Mouse (Mus musculus) bone marrow macrophage, adult 2 months (primary cell): Measurements from ENCODE around the gene Etfb. TPM values are rescaled to one million over a fixed set of nuclear protein-coding genes. Genes with fewer than 3 reads are reported as not detected.
"Not testable (repeated sequence)": the region's sequence is repeated elsewhere in the genome, so short reads cannot be mapped to it uniquely, and the experiment has no call there.

Source experiments
- H3K27ac ChIP-seq: 2 replicates; pipeline ENCODE4 v1.5.1; 2012; ENCODE audit warnings: low read depth, low read length; ENCODE audit not compliant: insufficient read depth
- H3K4me1 ChIP-seq: 2 replicates; pipeline ENCODE4 v1.6.1; 2012; ENCODE audit warnings: low read length; ENCODE audit not compliant: control insufficient read depth, insufficient read depth
- H3K4me3 ChIP-seq: 2 replicates; pipeline ENCODE4 v1.5.1; 2012; ENCODE audit warnings: mild to moderate bottlenecking, low read length, moderate library complexity; ENCODE audit not compliant: insufficient read depth
- CTCF ChIP-seq: IDR thresholded peaks from 2 replicates; pipeline ENCODE4 v1.5.1; 2012; ENCODE audit warnings: low read depth, mild to moderate bottlenecking, low read length, moderate library complexity
- POLR2A ChIP-seq: IDR thresholded peaks from 2 replicates; pipeline ENCODE4 v1.6.1; 2012; ENCODE audit warnings: mild to moderate bottlenecking, low read depth, low read length, borderline replicate concordance
- polyA plus RNA-seq: library from polyadenylated mRNA; stranded (reverse); fragments of >200 nt; gene quantifications from 2 replicates; pipeline ENCODE4 v1.2.4, GENCODE M21; 2012; ENCODE audit not compliant: missing spikeins, insufficient read depth, insufficient read length

Etfb gene
- 79.5 and 87.0 TPM in 2 replicates for polyA plus RNA-seq

DNA sequence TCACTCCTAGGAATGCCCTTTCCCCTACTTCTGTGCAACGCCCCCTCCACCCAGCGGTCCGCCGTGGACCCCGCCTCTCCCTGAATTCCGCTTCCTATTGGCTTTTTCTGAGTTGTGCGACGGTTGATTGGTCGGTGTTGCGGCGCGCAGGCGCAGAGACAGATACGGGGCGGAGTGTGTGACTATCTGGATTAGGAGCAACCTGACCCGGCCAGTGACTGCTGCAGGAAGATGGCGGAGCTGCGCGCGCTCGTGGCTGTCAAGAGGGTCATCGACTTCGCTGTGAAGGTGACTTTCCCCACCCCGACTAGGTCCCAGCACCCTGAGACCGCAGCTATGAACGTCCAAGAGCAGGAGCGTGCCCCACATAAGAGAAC is at the start of gene Etfb, which contains the start of gene Gm45233:
TSS of gene Etfb (plus strand) at position 167 of the 377 bp plus-strand sequence.
TSS of gene Gm45233 (plus strand) at position 212 of the 377 bp plus-strand sequence.
- Histone ChIP-seq H3K27ac (peak within 1 kb of the TSS; percentile 84), H3K4me3 (peak within 1 kb of the TSS; percentile 85), H3K4me1 (peaks cover 33% of the 10 kb centered on the region)
- no peak for TF ChIP-seq CTCF
- TF ChIP-seq POLR2A = no peak

DNA sequence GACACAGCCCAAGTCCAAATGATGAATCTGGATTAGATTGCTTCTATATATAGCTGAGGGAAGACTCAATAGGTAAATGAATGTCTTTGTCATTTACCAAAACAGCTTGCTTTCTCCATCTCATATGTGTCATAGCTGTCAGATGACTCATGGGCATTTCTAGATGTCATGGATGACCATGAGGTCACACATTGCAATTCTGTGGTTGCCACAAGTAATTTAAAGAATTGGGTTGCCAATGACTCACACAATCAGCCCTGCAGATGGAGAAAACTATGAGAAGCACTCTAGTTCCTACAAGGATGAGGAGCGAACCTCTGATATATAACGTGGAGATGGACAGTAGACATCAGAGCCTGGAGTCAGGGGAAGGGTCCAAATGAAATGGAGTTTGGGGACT is 44.4 kb upstream of the Etfb start:
- H3K4me1 ChIP-seq = peaks cover 42% of the 10 kb centered on the region
- no peak overlapping the region for H3K4me3 ChIP-seq
- TF ChIP-seq CTCF (no peak), POLR2A (no peak)
- H3K27ac ChIP-seq = peak overlapping the region; percentile 5; the same call in 1 of the 2 replicates

DNA sequence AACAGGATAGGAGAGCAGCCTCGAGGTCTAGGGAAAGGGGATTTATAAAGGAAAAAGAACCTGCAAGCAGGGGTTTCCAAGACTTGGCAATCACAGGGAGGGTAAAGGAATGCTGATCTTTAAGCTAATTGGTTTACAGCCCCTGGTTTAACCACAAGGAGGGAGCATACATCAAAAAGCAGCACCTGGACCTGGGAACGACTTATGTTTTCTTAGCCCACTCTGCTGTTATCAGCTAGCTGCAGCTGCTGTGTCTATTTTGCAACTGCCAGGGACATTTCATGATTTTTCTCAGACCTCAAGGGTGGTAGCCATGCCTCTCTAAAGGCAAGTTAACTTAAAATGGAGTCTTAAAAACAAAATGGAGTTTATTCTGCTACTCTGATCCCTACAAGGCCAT is 41.2 kb upstream of the Etfb start:
- TF ChIP-seq POLR2A (no peak), CTCF (no peak)
- no peak overlapping the region for H3K27ac ChIP-seq
- H3K4me1 ChIP-seq = peaks cover 27% of the 10 kb centered on the region
- H3K4me3 ChIP-seq = no peak overlapping the region

DNA sequence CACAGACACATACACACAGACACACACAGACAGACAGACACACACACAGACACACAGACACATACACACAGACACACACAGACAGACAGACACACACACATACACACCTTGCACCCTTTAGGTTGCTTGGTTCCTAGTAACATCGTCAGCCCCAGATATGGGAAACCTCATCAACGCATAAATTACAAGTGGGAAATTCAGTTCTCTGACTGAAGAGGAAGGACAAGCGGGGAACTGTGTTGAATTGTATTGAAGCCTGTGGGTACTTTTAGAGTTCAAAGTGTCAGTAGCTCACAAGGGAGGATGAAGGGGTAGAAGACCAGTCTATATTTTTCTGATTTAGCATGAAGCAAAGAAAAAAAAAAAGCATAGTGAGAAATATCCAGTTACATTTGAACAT is 36.3 kb upstream of the Etfb start:
- no peak overlapping the region for H3K4me3 ChIP-seq
- TF ChIP-seq CTCF = no peak
- TF ChIP-seq POLR2A = no peak
- H3K4me1 ChIP-seq = no peaks in the 10 kb centered on the region; the same call in 1 of the 2 replicates
- no peak overlapping the region for H3K27ac ChIP-seq

DNA sequence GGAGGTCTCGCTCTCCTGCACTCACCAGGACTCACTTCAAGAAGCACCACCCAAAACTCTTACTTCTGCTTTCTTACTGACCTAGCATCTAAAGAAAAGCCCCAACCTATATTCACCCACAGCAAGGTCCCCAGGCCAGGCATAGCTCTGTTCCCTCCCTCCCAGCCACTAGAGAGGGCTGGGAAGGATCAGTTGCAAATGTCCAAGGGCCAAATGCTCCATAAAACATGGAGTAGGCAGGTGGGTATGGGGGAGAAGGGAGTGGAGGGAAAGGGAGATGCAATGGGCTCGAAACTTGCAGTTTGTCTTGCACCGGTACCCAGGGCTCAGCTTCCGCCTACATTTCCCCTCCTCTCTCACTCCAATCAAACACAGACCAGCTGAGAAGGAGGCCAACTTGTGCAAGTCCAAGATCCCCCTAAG is 35.7 kb upstream of the Etfb start, which contains the start of gene Siglecg:
TSS of gene Siglecg (plus strand) at position 74 of the 423 bp plus-strand sequence.
- TF ChIP-seq POLR2A (no peak), CTCF (no peak)
- H3K4me3 ChIP-seq = no peak within 1 kb of the TSS
- H3K4me1 ChIP-seq = no peaks in the 10 kb centered on the region; the same call in 1 of the 2 replicates
- no peak within 1 kb of the TSS for H3K27ac ChIP-seq

DNA sequence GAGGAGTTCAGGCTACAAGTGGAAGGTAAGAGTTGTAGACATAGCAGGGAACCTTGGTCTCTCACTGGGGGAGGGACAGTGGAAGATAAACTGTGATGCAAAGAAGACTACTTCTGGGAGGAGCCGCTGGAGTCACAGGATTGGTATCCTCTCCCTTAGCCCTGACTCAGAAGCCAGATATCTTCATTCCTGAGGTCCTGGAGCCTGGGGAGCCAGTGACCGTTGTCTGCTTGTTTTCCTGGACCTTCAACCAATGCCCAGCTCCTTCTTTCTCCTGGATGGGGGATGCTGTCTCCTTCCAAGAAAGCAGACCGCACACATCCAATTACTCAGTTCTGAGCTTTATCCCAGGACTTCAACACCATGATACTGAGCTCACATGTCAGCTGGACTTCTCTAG is 34.8 kb upstream of the Etfb start:
- no peak for TF ChIP-seq CTCF
- no peak for TF ChIP-seq POLR2A
- Histone ChIP-seq H3K4me1 (no peaks in the 10 kb centered on the region; the same call in 1 of the 2 replicates), H3K27ac (no peak overlapping the region), H3K4me3 (no peak overlapping the region)

DNA sequence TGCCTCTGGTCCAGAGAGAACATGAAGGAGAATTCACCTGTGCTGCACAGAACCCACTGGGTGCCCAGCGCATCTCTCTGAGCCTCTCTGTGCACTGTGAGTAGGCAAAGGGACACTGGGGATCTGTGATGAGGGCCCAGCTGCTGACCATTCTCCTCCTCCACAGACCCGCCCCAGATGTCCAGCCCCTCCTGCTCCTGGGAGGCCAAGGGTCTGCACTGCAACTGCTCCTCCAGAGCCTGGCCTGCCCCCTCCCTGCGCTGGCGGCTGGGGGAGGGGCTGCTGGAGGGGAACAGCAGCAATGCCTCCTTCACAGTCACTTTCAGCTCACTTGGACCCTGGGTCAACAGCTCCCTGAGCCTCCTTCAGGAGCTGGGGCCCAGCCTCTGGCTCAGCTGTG is 32.2 kb upstream of the Etfb start:
- not testable (repeated sequence) for H3K4me3 ChIP-seq, H3K4me1 ChIP-seq, H3K27ac ChIP-seq

DNA sequence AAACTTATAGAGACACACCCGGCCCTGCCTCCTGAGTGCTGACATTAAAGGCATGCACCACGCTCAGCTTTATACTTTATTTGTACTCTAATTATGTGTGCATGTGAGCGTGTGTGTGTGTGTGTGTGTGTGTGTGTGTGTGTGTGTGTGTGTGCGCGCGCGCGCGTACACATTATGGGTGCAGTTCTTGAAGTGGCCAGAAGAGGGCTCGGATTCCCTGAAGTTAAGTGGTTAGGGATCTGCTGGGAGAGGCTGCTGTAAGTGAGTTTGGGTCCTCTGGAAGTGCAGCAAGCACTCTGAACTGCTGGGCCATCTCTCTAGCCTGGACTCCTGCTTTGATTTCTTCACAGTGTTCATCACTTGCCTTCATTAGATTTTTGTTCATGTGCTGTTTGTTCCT is 26.6 kb upstream of the Etfb start:
- H3K4me3 ChIP-seq = no peak overlapping the region
- H3K4me1 ChIP-seq = 0 out of 2 replicates have a peak, but pooled peaks cover 3% of the 10 kb centered on the region
- no peak overlapping the region for H3K27ac ChIP-seq
- TF ChIP-seq CTCF (0 out of 2 replicates have a peak, but pooled peaks have one; percentile 27), POLR2A (no peak)

DNA sequence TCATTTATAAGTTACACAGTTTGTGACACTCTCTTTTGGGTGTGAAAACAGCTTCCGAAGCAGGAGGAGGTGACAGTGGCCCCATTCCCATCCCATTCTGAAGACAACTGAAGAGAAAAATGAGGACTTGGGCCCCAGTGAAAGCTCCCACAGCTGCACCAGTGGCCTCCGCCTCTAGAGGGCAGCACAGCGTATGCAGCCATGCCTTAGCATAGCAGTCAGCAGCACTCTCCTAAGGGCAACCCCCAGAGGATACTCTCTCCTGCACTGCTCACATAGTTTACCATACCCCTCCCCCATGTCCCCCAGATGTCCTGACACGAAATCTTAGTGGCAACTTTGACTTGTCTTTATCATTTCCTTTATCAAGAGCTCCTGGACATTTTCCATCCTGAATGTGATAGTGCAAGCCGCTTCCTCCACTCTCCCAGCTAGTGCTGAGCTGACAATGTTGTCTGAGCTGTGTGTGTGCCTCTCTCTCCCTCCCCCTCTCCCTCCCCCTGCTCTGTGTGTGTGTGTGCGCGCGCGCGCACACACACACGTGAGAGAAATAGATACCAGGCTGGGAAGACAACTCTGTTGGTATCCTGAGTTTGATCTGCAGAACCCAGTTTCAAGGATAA is 20.8 kb upstream of the Etfb start:
- Histone ChIP-seq H3K4me1 (0 out of 2 replicates have a peak, but pooled peaks cover 3% of the 10 kb centered on the region), H3K27ac (no peak overlapping the region), H3K4me3 (no peak overlapping the region)
- TF ChIP-seq CTCF (peak; percentile 96), POLR2A (no peak)

DNA sequence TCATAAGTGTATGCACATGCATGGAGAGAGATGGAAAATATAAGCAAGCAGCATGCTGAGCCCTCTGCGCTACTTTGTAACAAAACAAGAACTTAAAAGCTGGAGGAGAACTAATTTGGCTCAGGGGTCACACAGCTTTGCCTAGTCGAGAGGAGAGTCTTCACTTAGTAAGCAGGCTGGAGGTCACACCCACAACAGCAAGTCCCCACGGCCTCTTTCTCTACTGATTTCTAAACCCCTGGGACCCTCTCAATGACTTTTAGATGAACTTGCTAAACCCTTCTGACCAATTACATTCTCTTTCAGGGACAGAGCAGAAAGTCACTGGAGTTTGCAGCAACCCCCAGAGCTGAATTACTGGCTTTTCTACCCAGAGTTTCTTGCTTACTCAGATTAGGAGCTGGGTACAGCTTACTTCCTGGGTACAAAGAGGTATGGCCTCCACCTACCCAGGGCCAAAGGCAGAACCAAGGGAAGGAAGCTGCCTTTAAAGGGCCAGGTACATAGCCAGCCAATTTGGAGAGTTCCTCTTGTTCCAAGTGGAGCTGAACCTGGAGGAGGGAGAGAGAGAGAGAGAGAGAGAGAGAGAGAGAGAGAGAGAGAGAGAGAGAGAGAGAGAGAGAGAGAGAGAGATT is 19.8 kb upstream of the Etfb start:
- Histone ChIP-seq H3K4me1 (0 out of 2 replicates have a peak, but pooled peaks cover 3% of the 10 kb centered on the region), H3K27ac (no peak overlapping the region), H3K4me3 (no peak overlapping the region)
- TF ChIP-seq POLR2A (no peak), CTCF (no peak)
